Mouse (Mus musculus) brain, embryonic 14.5 days (tissue): ENCODE data around the gene Slc34a2.

Experiments used
- CTCF ChIP-seq: fragments of 200-500 bp; IDR thresholded peaks from 2 replicates; pipeline ENCODE4 v1.5.1; 2012; ENCODE audit warnings: inconsistent platforms, mild to moderate bottlenecking, moderate library complexity, borderline replicate concordance; ENCODE audit not compliant: insufficient read depth, insufficient read length; ENCODE audit errors: extremely low read depth
- POLR2A ChIP-seq: fragments of 200-500 bp; IDR thresholded peaks from 2 replicates; pipeline ENCODE4 v1.6.1; 2012; ENCODE audit warnings: mild to moderate bottlenecking, inconsistent platforms, borderline replicate concordance; ENCODE audit not compliant: poor library complexity, insufficient read depth, insufficient read length, severe bottlenecking; ENCODE audit errors: extremely low read depth

DNA sequence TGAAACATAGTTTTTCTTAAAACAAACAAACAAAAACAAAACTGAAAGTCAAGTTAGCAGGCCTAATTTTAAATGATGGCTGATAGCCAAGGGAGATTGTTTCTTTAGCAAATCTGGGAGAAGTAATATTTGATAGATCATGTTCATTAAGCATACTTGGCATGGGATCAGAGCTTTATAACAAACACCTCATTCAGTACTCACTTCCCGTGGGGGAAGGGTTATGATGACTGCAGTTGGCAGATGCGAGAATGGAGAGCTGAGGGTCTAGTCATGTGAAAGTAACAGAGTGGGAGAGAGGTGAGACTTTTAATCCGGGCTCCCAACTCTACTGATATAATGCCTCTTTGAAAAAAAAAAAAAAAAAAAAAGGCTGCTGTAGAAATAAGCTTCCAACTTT, 81.8 kb downstream of the Slc34a2 start:
- TF ChIP-seq POLR2A (no peak), CTCF (no peak)
